Mouse (Mus musculus) 3134 (cell line): Measurements from ENCODE around the gene Vwa8.
A peak's percentile ranks its signal among the peaks of the same experiment; 100 is the strongest.
"Not testable (repeated sequence)": the region's sequence is repeated elsewhere in the genome, so short reads cannot be mapped to it uniquely, and the experiment has no call there.

ENCODE experiments used
- DNase-seq: peaks from one replicate; pipeline ENCODE4 v3.0.0-alpha.2; 2011; ENCODE audit warnings: low spot score; ENCODE audit not compliant: insufficient read length; ENCODE audit errors: extremely low read depth

Gene Vwa8

GRCm38 (mm10) chr14:78880879-78881278, 32.0 kb downstream of the Vwa8 start:
- DNase-seq = no peak

- no peak for DNase-seq
Measured at GRCm38 (mm10) chr14:78881563-78881962, 32.7 kb downstream of the Vwa8 start.

GRCm38 (mm10) chr14:78885915-78886534, 37.2 kb downstream of the Vwa8 start:
- DNase-seq = no peak

- DNase-seq = no peak
Measured at GRCm38 (mm10) chr14:78886566-78887234, 37.8 kb downstream of the Vwa8 start.

GRCm38 (mm10) chr14:78887494-78887893, 38.6 kb downstream of the Vwa8 start:
- not testable (repeated sequence) for DNase-seq

- no peak for DNase-seq
Measured at GRCm38 (mm10) chr14:78895496-78895895, 46.6 kb downstream of the Vwa8 start.

- no peak for DNase-seq
Measured at GRCm38 (mm10) chr14:78896252-78896651, 47.4 kb downstream of the Vwa8 start.

- DNase-seq = peak; percentile 55
Measured at GRCm38 (mm10) chr14:78900770-78901169, 51.9 kb downstream of the Vwa8 start.

- no peak for DNase-seq
Measured at GRCm38 (mm10) chr14:78908205-78908863, 59.5 kb downstream of the Vwa8 start.

GRCm38 (mm10) chr14:78912076-78912475, 63.2 kb downstream of the Vwa8 start:
- DNase-seq = no peak

- DNase-seq = no peak
Measured at GRCm38 (mm10) chr14:78914180-78914579, 65.3 kb downstream of the Vwa8 start.

GRCm38 (mm10) chr14:78916691-78917090, 67.8 kb downstream of the Vwa8 start:
- DNase-seq = no peak

GRCm38 (mm10) chr14:78921219-78921618, 72.4 kb downstream of the Vwa8 start:
- no peak for DNase-seq

GRCm38 (mm10) chr14:78923631-78924030, 74.8 kb downstream of the Vwa8 start:
- DNase-seq = no peak

- no peak for DNase-seq
Measured at GRCm38 (mm10) chr14:78924755-78925537, 76.1 kb downstream of the Vwa8 start.

- no peak for DNase-seq
Measured at GRCm38 (mm10) chr14:78932094-78932493, 83.2 kb downstream of the Vwa8 start.

GRCm38 (mm10) chr14:78933399-78933798, 84.5 kb downstream of the Vwa8 start:
- no peak for DNase-seq

GRCm38 (mm10) chr14:78934596-78934995, 85.7 kb downstream of the Vwa8 start:
- DNase-seq = no peak

- peak; percentile 26 for DNase-seq
Measured at GRCm38 (mm10) chr14:78935796-78936195, 86.9 kb downstream of the Vwa8 start.

- DNase-seq = no peak
Measured at GRCm38 (mm10) chr14:78941741-78942475, 93.1 kb downstream of the Vwa8 start.
